26 mouse cellular contexts compared by ENCODE assay signal in genomic region chr12:29297984-29298383, GRCm38 (mm10).
"Had no signal": no experiment of that assay in that cellular context is flagged by ENCODE, and none has a peak within 500 bp of the region (broad histone marks: within the 10 kb centered on the region; RNA-seq: fewer than 3 reads in every experiment).

No protein-coding gene starts in this region.

- H3K4me2 ChIP-seq: heart, embryonic 11.5 days; heart, embryonic 13.5 days; heart, embryonic 15.5 days; hindbrain, embryonic 13.5 days; hindbrain, embryonic 15.5 days; kidney, embryonic 15.5 days; limb, embryonic 13.5 days; limb, embryonic 15.5 days; liver, embryonic 12.5 days had no signal

- H3K27me3 ChIP-seq: heart, embryonic 13.5 days; heart, embryonic 15.5 days; hindbrain, embryonic 13.5 days; hindbrain, embryonic 15.5 days; kidney, embryonic 15.5 days; limb, embryonic 13.5 days; limb, embryonic 15.5 days; liver, embryonic 12.5 days had no signal

- H3K36me3 ChIP-seq: heart, embryonic 13.5 days; heart, embryonic 15.5 days; hindbrain, embryonic 13.5 days; hindbrain, embryonic 15.5 days; kidney, embryonic 15.5 days; limb, embryonic 13.5 days; limb, embryonic 15.5 days; liver, embryonic 12.5 days had no signal

- H3K9me3 ChIP-seq: heart, embryonic 13.5 days; heart, embryonic 15.5 days; hindbrain, embryonic 13.5 days; hindbrain, embryonic 15.5 days; kidney, embryonic 15.5 days; limb, embryonic 13.5 days; limb, embryonic 15.5 days; liver, embryonic 12.5 days had no signal

- H3K4me1 ChIP-seq: heart, embryonic 13.5 days; heart, embryonic 15.5 days; hindbrain, embryonic 13.5 days; hindbrain, embryonic 15.5 days; kidney, embryonic 15.5 days; limb, embryonic 15.5 days; liver, embryonic 12.5 days had no signal

- ATAC-seq: hindbrain, postnatal 0 days; intestine, embryonic 16.5 days; liver, embryonic 12.5 days had no signal

- H3K4me3 ChIP-seq: heart, embryonic 13.5 days; heart, embryonic 15.5 days; hindbrain, embryonic 13.5 days; hindbrain, embryonic 15.5 days; kidney, embryonic 15.5 days; limb, embryonic 13.5 days; limb, embryonic 15.5 days; liver, embryonic 12.5 days had no signal

- H3K27ac ChIP-seq: heart, embryonic 13.5 days; heart, embryonic 15.5 days; hindbrain, embryonic 13.5 days; hindbrain, embryonic 15.5 days; hindbrain, postnatal 0 days; kidney, embryonic 15.5 days; kidney, postnatal 0 days; limb, embryonic 13.5 days; limb, embryonic 15.5 days; liver, embryonic 12.5 days; liver, embryonic 14.5 days had no signal

- DNase-seq: gastrocnemius, postnatal 14 days; gastrocnemius, postnatal 36 days; heart, adult 18-20 months; heart, postnatal 14 days; heart, postnatal 36 days; kidney, adult 11 months; kidney, adult 2 months; kidney, adult 9 months; kidney, postnatal 14 days; kidney, postnatal 36 days; layer of hippocampus, adult 9-11 months; layer of hippocampus, postnatal 36 days; left cerebral cortex, postnatal 4 days had no signal

- H3K9ac ChIP-seq: heart, embryonic 13.5 days; heart, embryonic 15.5 days; hindbrain, embryonic 13.5 days; hindbrain, embryonic 15.5 days; kidney, embryonic 15.5 days; limb, embryonic 13.5 days; limb, embryonic 15.5 days; liver, embryonic 12.5 days; liver, embryonic 14.5 days had no signal
